Mouse (Mus musculus): Measurements from ENCODE around the gene Rnf149. TPM values are rescaled to one million over a fixed set of nuclear protein-coding genes. Genes with fewer than 3 reads are reported as not detected.

Rnf149 gene
- polyA plus RNA-seq, 1 experiment = 22.1 TPM

GRCm38 (mm10) chr1:39575778-39576375 lies 1.3 kb downstream of the Rnf149 start:
- no peak for DNase-seq (ENCODE audit: low spot score)

- DNase-seq (ENCODE audit: low spot score) = no peak
Observed at GRCm38 (mm10) chr1:39573890-39574289, 3.3 kb downstream of the Rnf149 start.

- DNase-seq (ENCODE audit: low spot score) = no peak
Observed at GRCm38 (mm10) chr1:39571653-39572052, 5.6 kb downstream of the Rnf149 start.

- no peak for DNase-seq (ENCODE audit: low spot score)
Observed at GRCm38 (mm10) chr1:39568079-39568478, 9.1 kb downstream of the Rnf149 start.

GRCm38 (mm10) chr1:39564603-39565002 lies 12.6 kb downstream of the Rnf149 start:
- no peak for DNase-seq (ENCODE audit: low spot score)

GRCm38 (mm10) chr1:39563161-39563560 lies 14.0 kb downstream of the Rnf149 start:
- no peak for DNase-seq (ENCODE audit: low spot score)

GRCm38 (mm10) chr1:39561920-39562319 lies 15.3 kb downstream of the Rnf149 start:
- no peak for DNase-seq (ENCODE audit: low spot score)

- DNase-seq (ENCODE audit: low spot score) = no peak
Observed at GRCm38 (mm10) chr1:39559009-39559408, 18.2 kb downstream of the Rnf149 start.

- DNase-seq (ENCODE audit: low spot score) = no peak
Observed at GRCm38 (mm10) chr1:39555556-39556415, 21.4 kb downstream of the Rnf149 start.

GRCm38 (mm10) chr1:39549831-39550230 lies 27.4 kb downstream of the Rnf149 start:
- DNase-seq (ENCODE audit: low spot score) = no peak

- DNase-seq (ENCODE audit: low spot score) = no peak
Observed at GRCm38 (mm10) chr1:39547238-39547637, 30.0 kb downstream of the Rnf149 start.

GRCm38 (mm10) chr1:39546160-39546866 lies 30.9 kb downstream of the Rnf149 start:
- DNase-seq (ENCODE audit: low spot score) = no peak

GRCm38 (mm10) chr1:39545589-39545988 lies 31.6 kb downstream of the Rnf149 start:
- DNase-seq (ENCODE audit: low spot score) = no peak

GRCm38 (mm10) chr1:39540592-39540991 lies 36.6 kb downstream of the Rnf149 start:
- no peak for DNase-seq (ENCODE audit: low spot score)

- DNase-seq (ENCODE audit: low spot score) = no peak
Observed at GRCm38 (mm10) chr1:39537631-39538380, 39.4 kb downstream of the Rnf149 start.

GRCm38 (mm10) chr1:39536701-39537100 lies 40.5 kb downstream of the Rnf149 start:
- DNase-seq (ENCODE audit: low spot score) = no peak

- peak; percentile 97 for DNase-seq (ENCODE audit: low spot score)
Observed at GRCm38 (mm10) chr1:39535515-39536311, 41.5 kb downstream of the Rnf149 start.

- no peak for DNase-seq (ENCODE audit: low spot score)
Observed at GRCm38 (mm10) chr1:39534831-39535230, 42.4 kb downstream of the Rnf149 start, which contains the start of gene Cnot11. TSS of gene Cnot11 (plus strand) at chr1:39534992.

- no peak for DNase-seq (ENCODE audit: low spot score)
Observed at GRCm38 (mm10) chr1:39533917-39534316, 43.3 kb downstream of the Rnf149 start.

GRCm38 (mm10) chr1:39531036-39531435 lies 46.2 kb downstream of the Rnf149 start:
- no peak for DNase-seq (ENCODE audit: low spot score)

Measured in urinary bladder, adult 2 months (tissue).